Mouse (Mus musculus) urinary bladder, adult 18-20 months (tissue): Measurements from ENCODE around the gene Gal3st2b.
"Not testable (repeated sequence)": the region's sequence is repeated elsewhere in the genome, so short reads cannot be mapped to it uniquely, and the experiment has no call there.

Experiments
- DNase-seq, 2 experiments: peaks; one replicate each; pipeline ENCODE4 v3.0.0; 2022; ENCODE audit warnings: low spot score in 2 of 2, mixed read lengths in 2 of 2

Gene Gal3st2b

GRCm38 (mm10) chr1:93918011-93918410 lies at the start of gene Gal3st2b:
Gal3st2b (plus strand) TSS chr1:93918311.
- DNase-seq: not testable (repeated sequence)

GRCm38 (mm10) chr1:93871594-93872105 lies 46.5 kb upstream of the Gal3st2b start:
- not testable (repeated sequence) for DNase-seq

GRCm38 (mm10) chr1:93874405-93874804 lies 43.7 kb upstream of the Gal3st2b start:
- not testable (repeated sequence) for DNase-seq

GRCm38 (mm10) chr1:93881778-93882177 lies 36.3 kb upstream of the Gal3st2b start:
- not testable (repeated sequence) for DNase-seq

GRCm38 (mm10) chr1:93890936-93891335 lies 27.2 kb upstream of the Gal3st2b start:
- not testable (repeated sequence) for DNase-seq

- DNase-seq: not testable (repeated sequence)
These were observed 20.7 kb upstream of the Gal3st2b start for GRCm38 (mm10) chr1:93897395-93897794.

GRCm38 (mm10) chr1:93901291-93901690 lies 16.8 kb upstream of the Gal3st2b start:
- DNase-seq: not testable (repeated sequence)

GRCm38 (mm10) chr1:93906690-93907089 lies 11.4 kb upstream of the Gal3st2b start:
- DNase-seq: not testable (repeated sequence)

GRCm38 (mm10) chr1:93908977-93909586 lies 9.0 kb upstream of the Gal3st2b start:
- not testable (repeated sequence) for DNase-seq

GRCm38 (mm10) chr1:93911877-93912276 lies 6.2 kb upstream of the Gal3st2b start:
- DNase-seq: not testable (repeated sequence)

- not testable (repeated sequence) for DNase-seq
These were observed 951 bp upstream of the Gal3st2b start for GRCm38 (mm10) chr1:93917160-93917559.

- DNase-seq: not testable (repeated sequence)
These were observed 664 bp downstream of the Gal3st2b start for GRCm38 (mm10) chr1:93918775-93919174.

GRCm38 (mm10) chr1:93919321-93919720 lies 1.2 kb downstream of the Gal3st2b start:
- DNase-seq: not testable (repeated sequence)

- DNase-seq: not testable (repeated sequence)
These were observed 4.5 kb downstream of the Gal3st2b start for GRCm38 (mm10) chr1:93922609-93923008.

- DNase-seq: not testable (repeated sequence)
These were observed 5.0 kb downstream of the Gal3st2b start for GRCm38 (mm10) chr1:93923098-93923497.

- not testable (repeated sequence) for DNase-seq
These were observed 17.3 kb downstream of the Gal3st2b start for GRCm38 (mm10) chr1:93935378-93935777.

GRCm38 (mm10) chr1:93937807-93938206 lies 19.7 kb downstream of the Gal3st2b start:
- not testable (repeated sequence) for DNase-seq

GRCm38 (mm10) chr1:93938415-93938814 lies 20.3 kb downstream of the Gal3st2b start:
- DNase-seq: not testable (repeated sequence)

- not testable (repeated sequence) for DNase-seq
These were observed 31.0 kb downstream of the Gal3st2b start for GRCm38 (mm10) chr1:93949087-93949486.

GRCm38 (mm10) chr1:93966489-93966888 lies 48.4 kb downstream of the Gal3st2b start:
- not testable (repeated sequence) for DNase-seq

- not testable (repeated sequence) for DNase-seq
These were observed 52.3 kb downstream of the Gal3st2b start for GRCm38 (mm10) chr1:93970380-93970779.

GRCm38 (mm10) chr1:93970797-93971196 lies 52.7 kb downstream of the Gal3st2b start:
- DNase-seq: not testable (repeated sequence)

GRCm38 (mm10) chr1:93975764-93976163 lies 57.7 kb downstream of the Gal3st2b start:
- not testable (repeated sequence) for DNase-seq
